Comparison of ENCODE assay signal across 8 mouse cellular contexts in the genomic region with DNA sequence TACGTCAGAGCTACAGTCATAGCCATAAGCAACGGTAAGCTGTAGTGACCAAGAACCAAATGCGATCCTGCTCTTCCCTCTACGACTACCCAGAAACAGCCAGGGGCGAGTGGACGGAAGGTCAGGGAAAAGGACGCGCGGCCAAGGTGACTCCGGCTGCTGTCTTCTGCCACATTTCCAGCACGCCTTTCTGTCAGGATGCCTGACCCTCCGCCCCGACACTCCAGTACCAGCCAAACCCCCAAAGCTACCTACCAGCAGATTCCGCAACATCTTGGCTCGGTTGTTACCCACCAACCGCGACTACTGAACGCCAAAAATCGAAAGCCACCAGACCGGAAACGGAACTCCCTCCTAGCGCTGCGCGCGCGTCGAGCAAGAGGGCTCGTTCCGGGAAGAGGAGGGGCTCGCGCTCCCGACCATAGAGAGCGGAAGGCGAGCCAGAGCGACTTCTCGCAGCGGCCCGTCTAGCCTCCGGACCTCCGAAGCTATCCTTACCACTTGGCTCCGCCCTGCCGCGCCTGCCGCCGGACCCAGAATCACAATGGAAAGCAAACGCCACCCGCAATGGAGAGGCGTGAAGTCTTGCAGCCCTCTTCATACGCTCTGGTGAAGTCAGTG. TPM values are rescaled to one million over a fixed set of nuclear protein-coding genes. Genes with fewer than 3 reads are reported as not detected.
DNase-seq lines count a peak whose midpoint lies in the region; ATAC-seq lines count a peak whose summit lies in the region.

Gene Cox7a2 (minus strand): TSS at position 494 of the 621 bp plus-strand sequence.

- peak within 1 kb of the TSS; percentile 63 for H3K4me3 ChIP-seq in hindbrain, embryonic 12.5 days

- H3K4me1 ChIP-seq in hindbrain, embryonic 12.5 days, result peaks cover 10% of the 10 kb centered on the region

- peak within 1 kb of the TSS; percentile 85 for H3K27ac ChIP-seq in hindbrain, embryonic 12.5 days

- DNase-seq in NIH3T3 (ENCODE audit: low read depth), result peak; percentile 96
- peak; percentile 94 to 98 for DNase-seq in cerebellum, postnatal 10 days
- peak; percentile 89 to 91 for DNase-seq in frontal cortex, postnatal 10 days (ENCODE audit: low spot score in 2 of 2)
- peak; percentile 88 to 95 for DNase-seq in layer of hippocampus, postnatal 14 days (ENCODE audit: low spot score in 2 of 2)
- peak; percentile 95 for DNase-seq in lung, postnatal 14 days
- DNase-seq in retina, adult 2 months (ENCODE audit: low read depth, low spot score), result peak; percentile 95
- DNase-seq in thymus, postnatal 36 days, result peak; percentile 94 to 95

- peak; percentile 99 for ATAC-seq in hindbrain, embryonic 12.5 days (ENCODE audit: low FRiP score)

- WGBS in hindbrain, embryonic 12.5 days, result under 1% methylated on average over 49 of the region's 49 CpGs

- no peaks in the 10 kb centered on the region for H3K9me3 ChIP-seq in hindbrain, embryonic 12.5 days (replicated peaks)

- H3K4me2 ChIP-seq in hindbrain, embryonic 12.5 days (replicated peaks), result peak within 1 kb of the TSS; percentile 62

- no peaks in the 10 kb centered on the region for H3K27me3 ChIP-seq in hindbrain, embryonic 12.5 days

- H3K9ac ChIP-seq in hindbrain, embryonic 12.5 days, result peak within 1 kb of the TSS; percentile 75

- peaks cover 20% of the 10 kb centered on the region for H3K36me3 ChIP-seq in hindbrain, embryonic 12.5 days

RNA-seq across cellular contexts. Expression of gene Cox7a2, which starts in this region (rescaled TPM):
- polyA plus RNA-seq in hindbrain, embryonic 12.5 days (2016; fragmentation: Nextera tagmentation; extraction: Ambion mirVana), result 574 and 638 TPM in 2 replicates
- 100 to 1,000 TPM; 382 to 395 TPM for total RNA-seq in layer of hippocampus, postnatal 14 days (2021)

Comparison
In these comparisons a context has a peak if more than half of its experiments do, and no peak if none do; other contexts are left out.
1. Peak in every context shown above with its lines: DNase-seq, ATAC-seq, H3K4me3 ChIP-seq and H3K27ac ChIP-seq.